18 mouse cellular contexts compared by ENCODE assay signal in the genomic region with DNA sequence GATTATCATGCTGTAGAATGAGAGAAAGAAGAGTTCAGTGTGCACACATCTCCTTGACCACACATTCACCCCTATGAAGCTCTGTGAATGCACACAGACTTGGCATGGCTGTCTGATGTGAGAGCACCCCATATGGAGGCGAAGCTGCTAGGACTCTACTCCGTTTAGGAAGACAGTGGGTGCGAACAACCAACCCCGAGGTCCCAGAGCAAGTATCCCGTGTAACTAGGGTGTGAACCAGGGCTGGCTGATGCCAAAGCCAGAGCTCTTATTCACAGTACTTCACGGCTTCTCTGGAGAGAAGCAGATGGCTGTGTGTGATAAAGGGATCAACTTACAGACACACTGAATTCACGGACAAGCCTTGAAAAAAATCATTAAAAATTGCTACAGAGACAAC.
"Had no signal": no experiment of that assay in that cellular context is flagged by ENCODE, and none has a peak within 500 bp of the region (broad histone marks: within the 10 kb centered on the region; RNA-seq: fewer than 3 reads in every experiment).

No protein-coding gene starts in this region.

- H3K4me3 ChIP-seq: limb, embryonic 10.5 days; limb, embryonic 13.5 days; liver, embryonic 13.5 days; neural tube, embryonic 12.5 days; neural tube, embryonic 15.5 days had no signal

- DNase-seq: kidney, adult 18-20 months; kidney, adult 9 months; kidney, postnatal 14 days; kidney, postnatal 4 days; layer of hippocampus, adult 9-11 months; layer of hippocampus, postnatal 36 days; liver, embryonic 13.5 days; lung, adult 2 months; lung, postnatal 14 days; lung, postnatal 4 days; midbrain, embryonic 14.5 days; right cerebral cortex, postnatal 25 days; thymus, adult 18-20 months; thymus, postnatal 36 days had no signal

- H3K27ac ChIP-seq: limb, embryonic 10.5 days; limb, embryonic 13.5 days; liver, embryonic 13.5 days; neural tube, embryonic 12.5 days; neural tube, embryonic 15.5 days had no signal
